ENCODE assay signal across 25 mouse cellular contexts in the genomic region with DNA sequence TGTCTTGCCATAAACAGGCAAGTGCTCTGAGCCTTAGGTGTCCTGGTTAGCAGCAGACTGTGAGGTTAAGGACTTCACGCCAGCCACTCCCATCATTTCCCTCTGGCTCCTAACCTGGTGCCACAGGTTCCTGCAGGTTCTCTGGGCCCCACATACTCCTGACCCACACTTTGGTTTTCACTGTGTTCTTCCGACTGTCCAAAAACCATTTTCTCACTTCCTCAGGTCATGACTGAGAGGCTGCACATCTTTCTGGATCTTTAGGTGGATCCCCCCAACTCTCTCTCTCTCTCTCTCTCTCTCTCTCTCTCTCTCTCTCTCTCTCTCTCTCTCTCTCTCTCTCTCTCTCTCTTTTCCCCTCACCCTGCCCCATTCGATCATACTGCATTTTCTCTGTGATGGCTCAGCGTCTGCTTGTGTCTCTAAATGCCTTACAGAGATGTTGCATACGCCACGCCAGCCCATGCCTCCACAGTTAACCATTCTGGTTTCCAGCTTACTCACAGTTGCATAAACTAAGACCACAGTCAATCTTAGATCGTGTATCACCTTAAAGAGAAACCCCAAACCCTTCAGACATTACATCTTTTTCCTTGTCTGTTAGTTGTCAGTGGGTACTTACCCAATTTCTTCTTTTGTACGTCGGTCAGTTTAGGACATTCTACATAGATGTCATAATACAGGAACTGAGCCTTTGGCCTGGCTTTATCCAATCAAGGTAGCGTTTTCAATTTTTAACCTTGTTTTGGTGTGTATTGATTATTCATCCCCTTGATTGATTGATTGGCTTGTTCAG.
"Had no signal": no experiment of that assay in that cellular context is flagged by ENCODE, and none has a peak within 500 bp of the region (broad histone marks: within the 10 kb centered on the region; RNA-seq: fewer than 3 reads in every experiment).

No protein-coding gene starts in this region.

- H3K4me1 ChIP-seq: hindbrain, embryonic 13.5 days; hindbrain, embryonic 15.5 days; limb, embryonic 12.5 days; liver, embryonic 13.5 days had no signal

- H3K27me3 ChIP-seq: heart, embryonic 12.5 days; hindbrain, embryonic 13.5 days; hindbrain, embryonic 15.5 days; kidney, embryonic 15.5 days; limb, embryonic 12.5 days; liver, embryonic 13.5 days had no signal

- H3K36me3 ChIP-seq: heart, embryonic 10.5 days; heart, embryonic 12.5 days; hindbrain, embryonic 13.5 days; hindbrain, embryonic 15.5 days; kidney, embryonic 15.5 days; limb, embryonic 10.5 days; limb, embryonic 12.5 days; liver, embryonic 13.5 days had no signal

- ATAC-seq: hindbrain, postnatal 0 days; intestine, embryonic 16.5 days had no signal

- H3K4me3 ChIP-seq: heart, embryonic 10.5 days; heart, embryonic 12.5 days; hindbrain, embryonic 13.5 days; hindbrain, embryonic 15.5 days; kidney, embryonic 15.5 days; left cerebral cortex, adult 2 months; limb, embryonic 10.5 days; limb, embryonic 12.5 days; liver, embryonic 13.5 days had no signal

- DNase-seq: gastrocnemius, postnatal 14 days; gastrocnemius, postnatal 36 days; heart, adult 18-20 months; heart, postnatal 10 days; heart, postnatal 36 days; kidney, adult 11 months; kidney, adult 2 months; kidney, adult 9 months; kidney, postnatal 14 days; kidney, postnatal 36 days; layer of hippocampus, adult 9-11 months; liver; liver, embryonic 13.5 days had no signal

- H3K27ac ChIP-seq: heart, embryonic 10.5 days; hindbrain, embryonic 13.5 days; hindbrain, embryonic 15.5 days; hindbrain, postnatal 0 days; kidney, embryonic 15.5 days; kidney, postnatal 0 days; left cerebral cortex, adult 2 months; limb, embryonic 10.5 days; limb, embryonic 12.5 days; liver, embryonic 13.5 days had no signal

- H3K9me3 ChIP-seq: heart, embryonic 10.5 days; hindbrain, embryonic 13.5 days; hindbrain, embryonic 15.5 days; kidney, embryonic 15.5 days; limb, embryonic 10.5 days; limb, embryonic 12.5 days; liver, embryonic 13.5 days had no signal

- H3K9ac ChIP-seq: heart, embryonic 12.5 days; hindbrain, embryonic 13.5 days; hindbrain, embryonic 15.5 days; kidney, embryonic 15.5 days; limb, embryonic 12.5 days; liver, embryonic 13.5 days had no signal

- H3K4me2 ChIP-seq: heart, embryonic 12.5 days; hindbrain, embryonic 13.5 days; hindbrain, embryonic 15.5 days; kidney, embryonic 15.5 days; limb, embryonic 12.5 days; liver, embryonic 11.5 days; liver, embryonic 13.5 days had no signal
